Mouse (Mus musculus) natural killer cell, adult 2 months (primary cell): ENCODE measurements at regions not wholly inside any gene's neighbourhood (a gene's known extent, or its start where the extent isn't known, plus 50 kb on each side); places are given as distances from the start of the nearest gene placed in this dataset.

Source experiments
- DNase-seq, 2 experiments: peaks; one replicate each; pipeline ENCODE4 v3.0.0; 2022; ENCODE audit warnings: low spot score in 2 of 2

DNA sequence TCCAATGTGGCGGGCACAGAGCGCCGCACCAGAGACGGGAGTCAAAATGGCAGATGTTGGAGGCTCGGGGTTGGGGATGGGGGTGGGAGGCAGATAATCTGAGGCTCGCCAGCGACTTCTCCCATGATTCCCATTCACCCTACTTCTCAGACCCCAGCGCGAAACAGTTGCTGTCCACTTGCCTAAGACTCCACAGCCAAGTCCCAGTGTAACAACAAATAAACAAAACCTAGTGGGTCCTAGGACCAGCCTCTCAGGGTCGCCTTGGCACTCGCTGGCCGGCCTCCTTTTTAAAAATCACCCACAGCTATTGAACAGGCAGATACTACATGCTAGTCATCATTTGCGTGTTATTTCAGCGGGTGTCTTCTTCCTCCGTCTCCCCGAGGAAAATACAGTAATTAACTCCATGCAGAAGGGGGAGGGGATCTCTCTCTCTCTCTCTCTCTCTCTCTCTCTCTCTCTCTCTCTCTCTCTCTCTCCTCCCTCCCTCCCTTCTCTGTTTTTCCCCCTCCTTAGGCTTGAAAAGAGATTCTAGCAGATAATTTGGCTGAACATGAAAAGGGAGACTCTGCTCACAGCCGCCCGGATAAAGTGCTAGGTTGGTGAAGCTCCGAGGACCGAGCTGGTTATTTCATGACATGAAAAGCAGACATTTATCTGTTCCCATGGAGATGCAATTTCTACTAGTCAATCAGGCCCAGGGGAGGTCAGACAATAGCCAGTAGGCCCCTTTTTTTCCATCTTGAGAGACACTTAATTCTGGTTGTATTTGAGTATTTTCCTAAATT lies 71.9 kb upstream of the Zfp217 start:
- peak in 1 of 2 experiments; percentile 20 for DNase-seq

DNA sequence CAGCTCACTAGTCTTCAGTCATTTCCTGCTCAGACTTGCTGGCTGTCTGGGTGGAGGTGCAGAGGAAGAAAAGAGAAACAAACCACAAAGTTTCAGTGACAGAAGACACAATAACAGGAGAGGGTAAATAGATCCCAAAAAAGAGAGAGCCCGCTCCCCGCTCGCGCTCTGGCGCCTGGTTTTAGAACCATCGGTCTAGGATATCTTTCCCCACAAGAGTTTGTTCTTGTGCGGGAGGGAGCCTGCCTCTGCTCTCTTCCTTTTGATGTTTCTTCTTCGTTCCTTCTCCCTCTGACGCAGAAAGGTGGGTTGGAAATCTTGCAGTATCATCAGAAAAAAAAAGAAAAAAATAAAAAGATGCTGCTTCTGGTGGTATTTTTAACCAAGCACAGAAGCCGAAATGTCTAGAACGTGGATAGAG lies 71.3 kb upstream of the Zfp217 start:
- peak; percentile 48 to 51 for DNase-seq

DNA sequence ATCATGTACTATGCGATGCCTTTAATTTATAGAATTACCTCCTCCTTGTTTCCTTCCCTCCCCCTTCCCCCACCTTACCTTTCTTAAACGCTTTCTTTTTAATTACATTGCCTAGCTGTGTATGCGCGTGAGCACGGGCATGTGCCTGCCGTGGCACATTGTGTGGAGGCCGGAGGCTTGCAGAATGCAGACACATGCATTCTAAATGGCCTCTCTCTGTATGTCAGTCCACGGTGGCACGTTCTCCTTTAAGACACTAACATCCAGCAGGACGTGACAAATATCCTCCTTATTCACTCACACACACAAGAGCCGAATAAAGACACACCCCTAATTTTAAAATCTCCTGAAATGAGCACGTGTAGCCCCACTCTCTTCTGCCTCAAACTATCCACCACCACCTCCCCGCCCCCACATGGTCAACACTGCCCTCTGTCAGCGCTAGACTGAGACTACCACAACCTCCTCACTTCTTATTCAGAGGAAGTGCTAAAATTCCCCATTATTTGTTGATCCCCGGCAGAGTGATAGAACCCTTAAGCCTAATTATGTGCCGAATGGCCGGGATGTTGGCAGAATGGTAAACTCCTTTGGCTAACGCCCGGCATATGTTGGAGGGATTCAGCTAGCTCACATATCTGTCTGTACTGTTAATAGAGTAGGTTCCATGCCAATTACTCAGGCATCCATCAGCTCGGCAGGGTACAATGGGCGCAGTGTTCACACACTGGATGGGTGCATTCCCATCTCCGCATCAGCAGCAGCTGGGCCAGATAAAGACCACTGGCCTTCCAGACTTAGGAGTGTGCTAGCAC lies 70.5 kb upstream of the Zfp217 start:
- peak; percentile 75 for DNase-seq

DNA sequence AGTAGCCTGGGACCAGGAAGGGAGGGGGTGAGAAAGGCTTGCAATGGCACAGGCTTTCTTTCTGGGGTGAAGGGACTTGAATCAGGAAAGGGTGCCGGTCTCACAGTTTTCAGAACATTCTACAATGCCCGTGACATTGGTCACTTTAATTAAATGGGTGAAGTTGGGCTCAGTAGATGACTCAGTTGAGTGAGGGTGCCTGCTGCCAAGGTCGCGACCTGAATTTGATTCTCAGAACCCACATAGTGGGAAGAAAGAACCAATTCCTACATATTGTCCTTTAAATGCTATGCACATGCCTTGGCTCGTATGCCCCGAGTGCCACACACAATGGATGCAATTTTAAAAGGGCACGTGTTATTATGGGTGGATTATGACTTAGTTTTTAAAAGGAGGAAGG lies 68.4 kb upstream of the Zfp217 start:
- no peak for DNase-seq

DNA sequence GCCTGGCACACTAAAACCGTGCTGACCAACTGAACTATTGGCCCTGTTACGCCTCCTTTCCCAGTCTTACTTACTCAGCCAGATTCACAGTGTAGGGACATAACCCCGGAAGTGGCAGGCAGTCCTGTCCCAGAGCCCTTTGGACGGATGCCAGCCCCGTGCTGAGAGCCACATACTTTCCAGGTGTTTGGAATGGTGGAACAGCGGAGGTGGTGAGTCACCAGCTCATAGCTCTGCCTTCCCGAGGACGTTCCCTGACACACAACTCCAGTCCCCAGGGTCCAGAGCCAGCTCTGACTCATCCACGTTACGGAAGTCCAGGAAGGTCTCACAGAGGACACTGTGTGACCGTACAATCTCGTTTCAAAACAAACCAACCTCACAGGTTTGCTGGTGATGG lies 61.2 kb upstream of the Zfp217 start:
- no peak for DNase-seq

DNA sequence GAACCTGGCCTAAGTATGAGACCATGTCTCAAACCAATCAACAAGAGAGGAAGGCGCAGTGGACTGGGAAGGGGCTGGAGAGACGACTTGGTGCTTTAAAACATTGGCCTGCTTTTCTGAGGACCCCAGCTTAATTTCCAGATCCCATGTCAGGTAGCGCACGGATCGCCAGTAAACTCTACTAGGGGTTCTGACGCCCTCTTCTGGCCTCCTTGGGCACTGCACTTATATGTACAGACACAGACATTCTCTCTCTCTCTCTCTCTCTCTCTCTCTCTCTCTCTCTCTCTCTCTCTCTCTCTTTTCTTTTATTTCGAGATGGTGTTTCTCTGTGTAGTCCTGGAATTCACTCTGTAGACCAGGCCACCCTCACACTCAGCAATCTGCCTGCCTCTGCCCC lies 60.0 kb upstream of the Zfp217 start:
- no peak for DNase-seq

DNA sequence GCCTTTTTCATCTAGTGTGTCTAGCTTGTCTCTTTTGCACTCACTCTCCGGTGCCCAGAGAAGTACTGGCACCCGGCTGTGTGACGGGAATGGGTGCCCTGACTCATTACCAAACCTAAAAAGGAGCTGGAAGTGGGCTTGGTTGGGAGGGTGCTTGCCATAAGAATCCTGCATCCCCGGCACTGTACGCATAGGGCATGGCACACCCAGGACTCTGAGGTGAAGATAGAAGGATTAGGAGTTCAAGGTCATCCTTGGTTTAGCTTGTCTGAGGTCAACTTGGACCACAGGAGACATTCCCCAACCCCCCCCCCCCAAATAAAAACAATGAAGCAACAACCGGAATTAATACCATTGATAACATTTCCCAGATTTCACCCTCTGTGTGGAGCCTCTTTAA lies 59.5 kb upstream of the Zfp217 start:
- DNase-seq = no peak

DNA sequence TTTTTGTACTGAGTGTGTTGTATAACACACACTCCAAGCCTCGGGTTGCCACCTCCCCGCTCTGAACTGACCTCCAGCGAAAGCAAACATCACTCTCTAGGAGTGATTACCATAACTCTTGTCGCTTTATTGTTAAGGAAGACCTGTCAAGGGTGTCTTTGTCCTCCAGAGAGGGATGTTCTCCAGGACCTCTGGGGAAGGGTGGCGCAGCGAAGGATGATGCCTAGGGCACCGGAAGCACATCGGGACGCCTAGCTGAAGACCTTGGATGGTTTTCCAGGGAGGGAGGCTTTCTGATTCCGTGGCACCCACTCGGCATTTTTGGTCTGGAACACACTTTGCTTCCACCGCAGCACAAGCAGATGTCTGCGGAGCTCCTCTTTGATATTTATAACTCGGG lies 59.0 kb upstream of the Zfp217 start:
- DNase-seq = no peak

DNA sequence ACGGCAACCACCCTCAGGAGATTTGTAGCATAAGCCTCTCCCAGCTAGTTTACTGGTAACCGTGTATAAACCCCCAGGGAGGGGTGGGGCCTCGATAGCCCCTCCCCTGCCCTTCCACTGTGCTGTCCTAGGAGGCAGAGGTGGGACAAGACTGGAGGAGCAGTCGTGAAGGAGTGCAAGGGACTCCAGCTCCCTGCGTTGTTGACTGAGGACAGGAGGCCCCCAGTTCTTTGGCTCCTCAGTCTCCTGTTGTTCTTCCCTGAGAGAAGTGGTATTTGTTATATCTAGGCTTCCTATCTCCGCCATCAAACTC lies 58.5 kb upstream of the Zfp217 start:
- DNase-seq = no peak

DNA sequence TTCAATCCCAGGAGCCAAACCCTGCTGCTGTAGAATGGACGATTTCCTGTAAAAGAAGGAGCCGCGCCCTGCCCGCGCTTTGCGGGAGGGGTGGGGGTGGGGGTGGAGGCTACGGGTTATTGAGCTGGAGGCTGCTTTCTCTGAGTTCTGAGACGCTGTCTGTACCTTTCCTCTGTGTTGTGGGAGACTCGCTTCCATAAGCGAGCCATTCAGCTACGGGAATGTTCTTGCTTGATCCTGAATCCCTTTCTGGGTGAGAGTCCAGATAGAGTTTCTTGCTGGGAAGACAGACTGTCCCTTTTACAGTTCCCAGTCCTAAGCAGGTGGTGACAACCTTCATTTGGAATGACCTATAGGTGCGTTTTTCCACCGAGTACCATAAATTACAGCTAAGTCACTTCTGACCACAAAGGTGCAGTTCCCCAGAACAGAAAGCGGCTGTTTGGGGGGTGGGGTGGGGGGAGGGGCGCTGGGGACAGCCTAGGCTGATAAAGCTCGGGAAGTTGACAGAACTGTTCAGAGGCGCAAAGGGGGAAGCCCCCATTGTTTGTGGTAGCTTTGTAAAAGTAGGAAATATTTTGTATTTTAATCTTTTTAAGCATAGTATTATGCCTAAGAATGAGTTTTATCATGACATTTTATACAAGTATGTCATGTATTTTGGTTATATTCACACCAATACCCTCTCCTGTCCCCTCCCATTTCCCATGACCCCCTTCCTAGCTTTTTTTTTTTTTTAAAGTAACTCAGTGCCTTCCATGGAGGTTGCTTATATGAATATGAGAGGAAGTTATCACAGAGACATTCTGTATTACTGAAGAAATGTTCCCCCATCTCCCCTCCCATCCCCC lies 57.9 kb upstream of the Zfp217 start:
- peak; percentile 33 to 46 for DNase-seq

DNA sequence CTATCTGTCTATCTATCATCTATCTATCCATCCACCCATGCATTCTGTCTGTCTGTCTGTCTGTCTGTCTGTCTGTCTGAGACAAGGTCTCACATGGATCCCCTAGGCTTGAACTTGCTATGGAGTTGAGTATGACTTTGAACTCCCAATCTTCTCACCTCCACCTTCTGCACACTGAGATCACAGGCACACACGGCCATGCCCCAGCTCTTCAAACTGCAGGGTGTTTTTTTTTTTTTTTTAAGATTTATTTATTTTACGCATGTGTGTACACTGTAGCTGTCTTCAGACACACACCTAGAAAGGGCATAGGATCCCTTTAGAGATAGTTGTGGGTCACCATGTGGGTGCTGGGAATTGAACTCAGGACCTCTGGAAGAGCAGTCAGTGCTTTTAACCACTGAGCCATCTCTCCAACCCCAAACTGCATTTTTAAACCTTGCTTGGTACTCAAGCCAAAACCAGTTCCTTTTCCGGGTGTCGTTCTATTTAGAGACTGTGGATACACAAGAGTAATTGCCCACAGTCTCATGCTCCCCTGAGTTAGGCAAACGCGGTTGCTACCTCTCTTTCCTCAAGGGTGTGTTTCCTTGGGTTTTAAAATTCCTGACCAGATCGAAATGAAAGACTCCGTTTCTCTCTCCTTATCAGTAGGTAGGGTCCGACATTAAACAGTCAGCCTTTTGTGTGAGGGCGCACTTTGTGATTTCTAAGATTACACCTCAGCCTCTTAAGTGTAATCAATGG lies 57.0 kb upstream of the Zfp217 start:
- DNase-seq = peak in 1 of 2 experiments; percentile 38

DNA sequence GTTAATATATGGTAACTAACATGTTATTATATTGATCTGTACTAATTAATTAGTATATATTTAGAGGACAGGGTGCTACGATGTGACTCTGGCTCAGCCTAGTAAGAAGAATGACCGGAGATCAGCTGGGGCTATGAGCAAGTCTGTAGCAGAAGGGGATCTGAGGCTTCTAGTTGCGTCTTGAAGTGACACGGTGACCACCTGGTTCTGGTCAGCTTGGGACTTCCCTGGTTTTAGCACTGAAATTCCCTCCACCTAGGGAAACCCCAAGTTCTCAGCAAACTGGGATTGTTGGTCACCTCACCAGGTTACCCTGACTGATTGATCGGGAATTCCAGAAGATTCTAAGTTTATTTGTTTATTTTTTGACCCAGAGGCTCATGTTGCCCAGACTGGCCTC lies 55.6 kb upstream of the Zfp217 start:
- DNase-seq = no peak

DNA sequence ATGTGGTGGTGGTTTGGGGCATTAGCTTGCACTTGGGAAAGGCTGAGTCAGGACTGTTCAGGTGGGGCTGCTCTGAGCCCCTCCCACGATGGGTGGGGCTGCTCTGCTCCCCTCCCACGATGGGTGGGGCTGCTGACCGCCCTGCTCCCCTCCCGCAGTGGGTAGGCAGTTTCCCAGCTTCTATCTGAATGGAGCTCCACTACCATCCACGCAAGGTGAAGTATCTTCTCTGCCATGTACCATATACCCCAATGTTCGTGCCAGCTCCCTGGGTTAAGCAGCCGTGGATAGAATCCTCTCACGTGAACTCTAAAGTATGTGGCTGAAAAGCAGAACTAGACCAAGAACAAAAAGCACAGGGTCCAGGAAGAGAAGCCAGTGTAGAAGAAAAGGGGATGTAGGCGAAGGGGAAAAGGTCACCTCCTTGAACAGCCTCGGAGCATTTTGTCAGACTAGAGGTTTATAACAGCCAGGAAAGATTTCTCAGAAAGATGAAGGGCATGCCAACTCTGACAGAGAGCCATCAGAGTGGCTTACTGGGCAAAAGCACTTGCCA lies 54.0 kb upstream of the Zfp217 start:
- peak in 1 of 2 experiments; percentile 55 for DNase-seq
